Mouse (Mus musculus) left cerebral cortex, postnatal 14 days (tissue): ENCODE measurements around the gene Senp6. TPM values are rescaled to one million over a fixed set of nuclear protein-coding genes. Genes with fewer than 3 reads are reported as not detected.

ENCODE experiments used
- DNase-seq, 2 experiments: peaks; one replicate each; pipeline ENCODE4 v3.0.0; 2021 to 2022; ENCODE audit warnings: low spot score in 2 of 2, mixed read lengths in 1 of 2
- intact Hi-C: fragments of 180-260 bp; cut with DNase I; formaldehyde crosslinking; loops from one replicate; pipeline ENCODE4 v1.15.1; 2025
- total RNA-seq, 2 experiments: library from RNA; stranded (reverse); gene quantifications; 2 replicates each; pipeline ENCODE4 v1.2.3; 2021

Senp6 gene
- total RNA-seq, 2 experiments from 2014 or later: 95.9 to 97.9 TPM

DNA sequence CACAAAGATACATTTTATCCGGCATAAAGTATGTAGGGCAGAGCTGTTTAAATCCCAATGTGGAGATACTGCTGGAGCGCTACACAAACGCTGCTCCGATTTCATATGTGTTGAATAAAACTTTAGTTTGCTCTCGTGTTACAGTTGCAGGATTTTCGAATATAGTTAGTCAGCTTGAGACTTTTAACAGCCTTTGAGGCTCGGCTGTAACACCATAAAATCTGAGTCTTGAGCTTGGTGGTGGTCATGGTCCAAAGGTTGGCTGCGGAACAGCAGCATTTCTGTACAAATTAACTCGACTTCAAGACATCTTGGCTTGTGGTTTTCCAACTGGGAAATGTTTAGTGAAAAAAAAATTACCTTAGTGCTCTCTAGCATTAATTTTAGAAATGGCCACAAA is 99.0 kb downstream of the Senp6 start:
- DNase-seq: no peak
- intact Hi-C loops: loop anchor here (5.0 to 10.0 kb wide), 2 partner anchors 37 to 79 kb away; no protein-coding TSS in a partner anchor

- DNase-seq: no peak
- intact Hi-C loops: loop anchor here (5.0 to 10.0 kb wide), 2 partner anchors 36 to 78 kb away; no protein-coding TSS in a partner anchor
Measured at GRCm38 (mm10) chr9:80166425-80166824, 99.7 kb downstream of the Senp6 start.

- DNase-seq: no peak
- intact Hi-C loops: loop anchor here (5.0 to 10.0 kb wide), 2 partner anchors 35 to 78 kb away; no protein-coding TSS in a partner anchor
Measured at GRCm38 (mm10) chr9:80167089-80167488, 100.4 kb downstream of the Senp6 start.

DNA sequence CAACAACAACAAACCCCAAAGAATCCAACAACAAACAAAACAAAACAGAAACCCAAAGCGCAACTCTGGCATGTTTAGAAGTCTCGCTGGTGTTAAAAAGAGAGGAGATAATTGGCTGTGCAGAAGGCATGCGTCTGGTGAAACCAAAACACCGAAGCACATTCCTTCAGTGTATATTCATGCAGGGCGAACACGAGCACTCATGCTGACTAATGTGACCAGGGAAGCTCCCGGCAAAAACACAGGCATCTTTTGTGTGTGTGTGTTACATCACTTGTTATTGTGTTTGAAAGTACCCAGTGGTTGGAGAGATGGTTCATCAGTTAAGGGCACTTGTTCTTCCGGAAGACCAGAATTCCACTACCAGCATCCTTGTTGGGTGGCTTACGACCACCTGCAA is 102.8 kb downstream of the Senp6 start:
- no peak for DNase-seq
- intact Hi-C loops: loop anchor here (5.0 to 10.0 kb wide), 2 partner anchors 33 to 75 kb away; no protein-coding TSS in a partner anchor

- intact Hi-C loops: no loop called here
- DNase-seq: no peak
Measured at GRCm38 (mm10) chr9:80171241-80171640, 104.5 kb downstream of the Senp6 start.

- intact Hi-C loops: no loop called here
Measured at GRCm38 (mm10) chr9:80172396-80173222, 105.9 kb downstream of the Senp6 start.

DNA sequence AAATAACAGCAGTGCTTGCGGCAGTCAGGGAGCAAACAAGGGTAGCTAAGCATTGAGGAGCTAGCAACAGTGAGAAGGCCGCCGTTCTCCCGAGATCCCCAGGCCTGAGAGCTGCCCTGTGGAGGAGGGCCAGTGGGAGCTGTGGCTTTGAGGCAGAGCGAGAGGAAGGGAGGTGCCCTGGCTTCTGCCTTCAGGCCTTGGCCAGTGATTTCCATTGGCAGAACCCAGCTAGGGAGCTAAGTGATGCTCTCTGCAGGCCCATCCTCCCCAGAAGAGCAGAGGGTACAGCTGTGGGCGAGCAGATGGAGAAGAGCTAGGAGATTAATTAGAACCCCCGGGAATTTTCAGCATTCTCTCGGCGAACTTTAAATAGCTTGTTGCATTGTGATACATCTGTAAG is 106.9 kb downstream of the Senp6 start:
- intact Hi-C loops: no loop called here
- DNase-seq: peak in 1 of 2 experiments; percentile 28

More at GRCm38 (mm10) chr9:80172396-80173222, 105.9 kb downstream of the Senp6 start:
- no peak for DNase-seq

DNA sequence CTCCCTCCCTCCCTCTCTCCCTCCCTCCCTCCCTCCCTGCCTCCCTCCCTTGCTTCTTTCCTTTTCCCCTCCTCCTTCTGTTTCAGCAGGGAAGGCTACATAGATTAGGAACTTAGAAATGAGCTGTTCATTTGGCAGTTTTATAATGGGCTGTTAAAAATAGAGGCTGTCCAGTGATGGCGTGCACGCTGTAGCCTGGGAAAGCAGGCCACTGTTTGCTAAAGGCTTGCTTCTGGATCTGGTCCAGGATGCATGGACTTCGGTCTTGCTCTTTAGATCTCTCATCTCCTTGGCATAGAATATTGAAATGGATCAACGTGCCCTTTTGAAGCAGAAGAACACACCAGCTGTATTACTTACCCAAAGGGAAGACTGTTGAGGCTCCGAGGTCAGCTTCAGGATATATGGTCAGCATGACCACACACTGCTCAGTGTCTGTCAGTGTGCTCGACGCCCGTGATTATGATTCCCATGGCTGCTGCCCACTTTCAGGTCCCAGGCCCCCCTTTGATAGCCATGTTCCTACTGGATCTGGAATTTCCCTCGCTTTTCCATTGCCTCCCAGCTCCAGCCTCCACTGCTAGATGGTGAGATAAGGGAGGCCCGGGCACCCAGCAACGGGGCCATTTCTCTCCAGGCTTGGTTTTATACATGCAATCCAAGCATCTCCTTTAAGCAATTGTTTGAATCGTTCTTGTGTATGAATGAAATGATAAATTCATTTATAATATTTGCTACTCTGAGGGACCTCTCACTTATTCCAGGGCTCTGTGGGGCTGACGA is 110.2 kb downstream of the Senp6 start:
- intact Hi-C loops: no loop called here
- no peak for DNase-seq

- intact Hi-C loops: no loop called here
Measured at GRCm38 (mm10) chr9:80178670-80179069, 112.0 kb downstream of the Senp6 start.

GRCm38 (mm10) chr9:80179688-80180087 is 113.0 kb downstream of the Senp6 start:
- intact Hi-C loops: no loop called here
- no peak for DNase-seq

More at GRCm38 (mm10) chr9:80178670-80179069, 112.0 kb downstream of the Senp6 start:
- peak in 1 of 2 experiments; percentile 25 for DNase-seq

DNA sequence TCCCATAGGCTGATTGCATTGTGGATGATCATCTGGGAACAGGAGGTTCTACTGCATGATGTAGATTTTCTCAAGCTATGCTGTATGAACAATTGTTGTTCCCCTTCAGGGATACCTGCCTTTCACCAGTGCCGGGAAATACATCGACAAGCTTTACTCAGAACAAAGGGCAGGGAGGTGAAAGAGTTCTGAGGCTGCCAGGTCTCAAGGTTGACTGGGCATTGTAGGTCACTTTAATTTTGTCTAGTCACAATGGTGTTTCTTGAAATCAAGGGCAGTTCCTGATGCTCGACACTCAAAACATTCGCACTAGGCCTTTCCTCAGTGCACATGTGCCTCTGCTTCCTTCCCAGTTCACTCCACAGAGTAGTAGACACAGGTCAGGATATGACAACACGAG is 114.1 kb downstream of the Senp6 start:
- DNase-seq: no peak
- intact Hi-C loops: no loop called here

DNA sequence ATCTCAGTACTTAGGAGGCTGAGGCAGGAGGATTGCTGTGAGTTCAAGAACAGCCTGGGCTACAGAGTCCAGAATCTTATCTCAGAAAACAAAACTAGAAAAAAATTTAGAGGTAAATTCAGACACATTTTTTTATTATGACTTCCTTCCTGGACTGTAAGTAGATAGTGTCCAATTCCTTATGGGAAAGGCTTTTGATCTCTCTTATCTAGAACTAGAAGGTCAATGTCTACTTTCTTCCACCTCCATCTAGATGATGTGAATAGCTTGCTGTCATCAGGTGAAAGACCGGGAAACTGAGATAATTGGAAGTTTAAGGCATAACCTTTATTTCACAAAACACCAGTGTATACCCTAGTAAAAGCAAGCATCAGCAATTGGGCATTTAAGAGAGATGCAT is 115.0 kb downstream of the Senp6 start:
- intact Hi-C loops: no loop called here
- no peak for DNase-seq

DNA sequence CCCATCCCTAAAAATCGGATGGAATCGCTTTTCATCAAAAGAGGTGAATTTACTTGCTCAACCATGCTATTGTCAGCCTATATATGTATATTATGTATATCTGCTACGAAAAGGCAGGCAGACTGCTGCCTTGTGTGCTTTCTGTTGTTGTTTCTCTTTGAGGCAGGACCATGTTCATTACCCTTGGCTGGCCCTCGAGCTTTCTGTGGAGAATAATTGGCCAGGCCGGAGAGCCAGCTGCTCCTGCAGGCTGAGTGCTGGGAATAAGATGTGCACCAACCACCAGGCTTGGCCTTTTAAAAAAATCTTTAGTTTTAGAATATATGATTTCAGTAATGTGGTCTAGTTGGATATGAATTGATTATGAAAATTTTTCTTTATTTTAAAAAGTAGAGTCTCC is 117.4 kb downstream of the Senp6 start:
- intact Hi-C loops: no loop called here

DNA sequence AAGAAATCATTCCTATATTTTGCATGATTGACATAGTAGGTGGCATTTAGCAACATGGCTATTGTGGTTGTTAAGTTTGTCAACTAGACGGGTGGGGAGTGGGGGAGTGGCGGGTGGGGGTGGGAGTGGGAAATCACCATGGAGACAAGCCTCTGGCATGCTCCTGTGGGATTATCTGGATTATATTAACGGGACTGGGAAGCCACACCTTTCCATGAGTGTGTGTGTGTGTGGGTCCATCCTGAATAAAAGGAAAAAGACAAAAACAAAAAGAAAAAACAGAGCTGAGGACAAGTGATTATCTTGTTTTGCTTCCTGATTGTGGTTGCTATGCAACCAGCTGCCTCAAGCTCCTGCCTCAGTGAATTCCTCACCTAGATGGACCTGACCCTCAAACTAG is 119.0 kb downstream of the Senp6 start:
- intact Hi-C loops: no loop called here
- no peak for DNase-seq

More for the DNA sequence above, 117.4 kb downstream of the Senp6 start:
- no peak for DNase-seq

- no peak for DNase-seq
- intact Hi-C loops: no loop called here
Measured at GRCm38 (mm10) chr9:80186693-80187092, 120.0 kb downstream of the Senp6 start.

- intact Hi-C loops: no loop called here
- no peak for DNase-seq
Measured at GRCm38 (mm10) chr9:80188324-80188893, 121.7 kb downstream of the Senp6 start.

- no peak for DNase-seq
- intact Hi-C loops: no loop called here
Measured at GRCm38 (mm10) chr9:80191240-80191639, 124.5 kb downstream of the Senp6 start.

GRCm38 (mm10) chr9:80192324-80192723 is 125.6 kb downstream of the Senp6 start:
- no peak for DNase-seq
- intact Hi-C loops: no loop called here

DNA sequence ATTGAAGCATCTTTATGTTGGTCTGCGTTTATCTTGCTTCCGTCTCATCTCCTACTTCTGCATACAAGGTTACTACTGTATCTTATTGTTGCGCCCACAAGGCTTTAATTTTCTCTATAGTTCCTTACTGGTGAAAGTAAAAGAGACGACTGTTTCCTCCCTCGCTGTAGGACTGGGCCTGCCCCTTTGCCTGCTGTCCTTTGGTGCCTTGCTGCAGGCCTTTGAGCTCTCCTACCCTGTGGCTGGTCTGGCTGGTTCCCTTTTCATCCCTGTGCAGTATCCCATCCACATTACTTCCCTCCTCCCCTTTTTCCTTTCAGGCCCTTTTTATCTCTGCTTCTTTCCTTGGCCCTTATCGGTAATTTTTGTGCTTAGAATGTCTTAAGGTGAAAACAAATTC is 127.7 kb downstream of the Senp6 start:
- no peak for DNase-seq
- intact Hi-C loops: no loop called here
